Mouse (Mus musculus): ENCODE data around the gene 4930595D18Rik. TPM values are rescaled to one million over a fixed set of nuclear protein-coding genes. Genes with fewer than 3 reads are reported as not detected.

The 4930595D18Rik gene
- polyA plus RNA-seq, 1 experiment: not detected

DNA sequence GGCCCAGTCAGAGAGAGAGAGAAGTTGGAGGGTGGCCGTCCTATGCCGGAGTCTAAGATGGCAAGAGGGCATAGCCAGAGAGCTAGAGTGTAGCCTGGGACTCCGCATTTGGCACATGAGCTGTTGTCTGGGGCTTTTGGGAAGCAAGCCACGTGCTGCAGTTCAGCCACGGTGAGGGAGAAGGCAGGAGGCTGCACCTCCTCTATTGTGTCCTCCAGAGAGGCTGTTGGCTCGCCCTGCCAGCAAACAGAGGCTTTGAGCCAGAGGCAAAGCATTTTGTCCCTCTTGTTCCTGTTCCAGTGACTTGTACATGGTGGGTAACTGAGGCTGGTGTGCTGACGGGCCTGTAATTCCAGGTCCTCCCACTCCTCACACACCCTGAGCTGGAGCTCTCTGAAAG is 50.1 kb downstream of the 4930595D18Rik start:
- Histone ChIP-seq H3K27ac (ENCODE audit: insufficient read depth, low read length) (no peak overlapping the region), H3K4me1 (ENCODE audit: control insufficient read depth, insufficient read depth, insufficient read length) (no peaks in the 10 kb centered on the region; the same call in 1 of the 2 replicates), H3K36me3 (ENCODE audit: control insufficient read depth, insufficient read depth, low read length) (no peaks in the 10 kb centered on the region), H3K27me3 (ENCODE audit: control insufficient read depth, insufficient read depth, low read length) (no peaks in the 10 kb centered on the region), H3K4me3 (ENCODE audit: extremely low read depth, insufficient read depth, insufficient read length) (no peak overlapping the region)
- TF ChIP-seq POLR2A (IDR thresholded peaks at IDR 0.05; ENCODE audit: low read depth, low read length): no peak
- no peak for TF ChIP-seq CTCF (IDR thresholded peaks at IDR 0.05; ENCODE audit: extremely low read depth, insufficient read depth, insufficient read length, insufficient replicate concordance)
- 96% methylated on average over 7 of the region's 7 CpGs for WGBS
- DNase-seq (ENCODE audit: low read depth in 1 of 2, low spot score in 2 of 2): no peak

DNA sequence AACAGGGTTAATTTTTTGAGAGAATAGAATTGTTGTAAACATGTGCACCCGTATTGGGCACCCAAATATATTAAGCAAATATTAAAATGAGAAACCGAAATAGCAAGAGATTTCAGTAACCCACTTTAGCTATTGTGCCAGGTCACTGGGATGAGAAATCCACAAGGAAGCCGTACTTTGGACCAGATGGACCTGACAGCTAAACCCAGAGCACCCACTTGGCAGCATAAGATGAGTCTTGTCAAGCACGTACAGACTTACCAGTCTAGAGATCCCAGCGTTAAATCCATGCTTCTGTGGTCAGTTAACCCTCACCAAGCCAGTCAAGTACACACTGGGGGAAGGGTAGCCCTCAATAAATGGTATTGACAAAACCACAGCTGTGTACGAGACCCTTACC is 58.6 kb downstream of the 4930595D18Rik start:
- Histone ChIP-seq H3K4me3 (ENCODE audit: extremely low read depth, insufficient read depth, insufficient read length) (no peak overlapping the region), H3K27me3 (ENCODE audit: control insufficient read depth, insufficient read depth, low read length) (no peaks in the 10 kb centered on the region), H3K36me3 (ENCODE audit: control insufficient read depth, insufficient read depth, low read length) (no peaks in the 10 kb centered on the region), H3K4me1 (ENCODE audit: control insufficient read depth, insufficient read depth, insufficient read length) (no peaks in the 10 kb centered on the region), H3K27ac (ENCODE audit: insufficient read depth, low read length) (no peak overlapping the region)
- TF ChIP-seq POLR2A (IDR thresholded peaks at IDR 0.05; ENCODE audit: low read depth, low read length) (no peak), CTCF (IDR thresholded peaks at IDR 0.05; ENCODE audit: extremely low read depth, insufficient read depth, insufficient read length, insufficient replicate concordance) (no peak)
- no peak for DNase-seq (ENCODE audit: low read depth in 1 of 2, low spot score in 2 of 2)
- WGBS: 86% methylated on average over 6 of the region's 6 CpGs

DNA sequence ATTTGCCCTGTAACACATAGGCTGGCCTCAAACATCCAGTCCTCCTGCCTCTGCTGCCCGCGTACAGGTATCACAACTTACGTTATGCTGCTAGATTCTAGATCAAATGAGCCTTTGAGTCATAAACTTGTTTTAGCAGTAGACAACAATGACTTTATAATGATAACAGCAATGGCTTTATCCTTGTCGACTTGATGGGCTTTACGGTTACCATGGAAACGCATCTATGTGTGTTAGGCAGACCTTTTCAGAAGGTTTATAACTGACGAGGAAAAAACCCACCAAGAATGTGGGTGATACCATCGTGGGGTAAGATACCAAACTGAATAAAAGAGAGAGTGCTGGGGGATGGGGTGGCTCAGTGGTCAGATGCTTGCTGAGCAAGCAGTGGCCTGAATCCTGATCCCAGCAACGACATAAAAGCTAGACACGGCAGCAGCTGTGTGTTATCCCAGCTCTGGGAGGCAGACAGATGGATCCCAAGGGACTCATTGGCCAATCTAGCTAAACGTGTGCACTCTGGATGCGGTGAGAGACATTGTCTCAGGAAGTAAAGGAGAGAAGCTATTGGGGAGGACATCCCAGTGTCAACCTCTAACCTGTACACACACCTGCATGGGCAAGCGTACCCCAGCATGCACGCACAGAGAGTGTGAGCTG is 59.6 kb downstream of the 4930595D18Rik start:
- no peak for DNase-seq (ENCODE audit: low read depth in 1 of 2, low spot score in 2 of 2)
- Histone ChIP-seq H3K27me3 (ENCODE audit: control insufficient read depth, insufficient read depth, low read length) (no peaks in the 10 kb centered on the region), H3K4me1 (ENCODE audit: control insufficient read depth, insufficient read depth, insufficient read length) (no peaks in the 10 kb centered on the region), H3K4me3 (ENCODE audit: extremely low read depth, insufficient read depth, insufficient read length) (no peak overlapping the region), H3K27ac (ENCODE audit: insufficient read depth, low read length) (no peak overlapping the region), H3K36me3 (ENCODE audit: control insufficient read depth, insufficient read depth, low read length) (no peaks in the 10 kb centered on the region)
- TF ChIP-seq POLR2A (IDR thresholded peaks at IDR 0.05; ENCODE audit: low read depth, low read length) (no peak), CTCF (IDR thresholded peaks at IDR 0.05; ENCODE audit: extremely low read depth, insufficient read depth, insufficient read length, insufficient replicate concordance) (no peak)
- 83% methylated on average over 14 of the region's 14 CpGs for WGBS

DNA sequence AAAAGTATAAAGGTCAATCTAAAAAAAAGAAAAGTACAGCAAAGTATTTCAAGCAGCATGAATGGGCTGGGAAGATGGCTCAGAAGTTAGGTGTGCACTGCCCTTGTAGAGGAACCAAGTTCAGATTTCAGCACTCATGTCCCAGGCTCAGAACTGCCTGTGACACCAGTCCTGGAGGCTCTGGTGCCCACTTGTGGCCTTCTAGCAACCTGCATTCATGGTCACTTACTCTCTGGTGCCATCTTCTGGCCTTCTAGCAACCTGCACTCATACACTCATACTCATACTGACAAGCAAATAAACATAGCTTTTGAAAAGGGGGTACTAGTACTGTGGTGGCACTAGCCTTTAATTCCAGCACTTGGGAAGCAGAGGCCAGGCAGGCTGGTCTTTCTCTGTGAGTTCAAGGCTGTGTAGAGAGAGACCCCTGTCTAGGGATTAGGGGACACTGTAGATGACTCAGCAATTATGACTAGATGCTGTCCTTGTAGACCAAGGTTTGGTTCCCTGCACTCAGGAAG is 61.9 kb downstream of the 4930595D18Rik start:
- peak in 1 of 2 experiments; percentile 19 for DNase-seq (ENCODE audit: low read depth in 1 of 2, low spot score in 2 of 2)
- Histone ChIP-seq H3K4me3 (ENCODE audit: extremely low read depth, insufficient read depth, insufficient read length) (no peak overlapping the region), H3K27ac (ENCODE audit: insufficient read depth, low read length) (no peak overlapping the region), H3K27me3 (ENCODE audit: control insufficient read depth, insufficient read depth, low read length) (no peaks in the 10 kb centered on the region), H3K4me1 (ENCODE audit: control insufficient read depth, insufficient read depth, insufficient read length) (no peaks in the 10 kb centered on the region), H3K36me3 (ENCODE audit: control insufficient read depth, insufficient read depth, low read length) (no peaks in the 10 kb centered on the region)
- TF ChIP-seq POLR2A (IDR thresholded peaks at IDR 0.05; ENCODE audit: low read depth, low read length) (no peak), CTCF (IDR thresholded peaks at IDR 0.05; ENCODE audit: extremely low read depth, insufficient read depth, insufficient read length, insufficient replicate concordance) (peak; percentile 29; the same call in 1 of the 2 replicates)

DNA sequence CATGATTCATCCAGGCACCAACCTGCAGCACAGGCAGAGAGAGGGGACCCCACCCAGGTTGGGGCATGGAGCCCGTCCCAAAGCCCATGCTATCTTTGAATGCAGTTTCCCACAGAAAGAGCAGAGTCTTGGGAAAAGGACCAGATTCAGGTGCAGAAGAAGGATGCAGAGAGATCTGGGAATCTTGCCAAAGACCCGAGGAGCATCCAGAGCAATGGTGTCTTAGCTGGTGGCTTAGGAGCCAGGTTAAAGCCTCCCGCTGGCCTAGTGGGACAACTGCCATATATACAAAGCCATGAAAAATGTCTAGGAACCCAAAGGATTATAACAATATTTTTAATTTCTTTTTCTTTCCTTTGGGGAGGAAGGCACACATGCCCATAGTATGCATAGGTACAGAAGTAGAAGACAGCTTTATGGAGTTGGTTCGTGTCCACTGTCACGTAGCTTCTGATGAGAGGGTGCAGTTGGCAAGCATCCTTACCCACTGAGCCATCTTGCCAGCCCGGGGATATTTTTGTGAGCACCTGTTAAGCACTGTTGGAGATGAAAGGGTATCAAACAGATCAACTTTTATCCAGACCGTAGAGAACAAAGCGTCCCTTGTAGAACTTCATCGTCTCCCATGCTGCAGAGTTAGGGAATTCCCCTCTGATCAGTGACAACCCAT is 63.2 kb downstream of the 4930595D18Rik start:
- H3K4me3 ChIP-seq (ENCODE audit: extremely low read depth, insufficient read depth, insufficient read length): no peak overlapping the region
- no peak for DNase-seq (ENCODE audit: low read depth in 1 of 2, low spot score in 2 of 2)
- H3K4me1 ChIP-seq (ENCODE audit: control insufficient read depth, insufficient read depth, insufficient read length): no peaks in the 10 kb centered on the region
- H3K27me3 ChIP-seq (ENCODE audit: control insufficient read depth, insufficient read depth, low read length): no peaks in the 10 kb centered on the region
- H3K27ac ChIP-seq (ENCODE audit: insufficient read depth, low read length): no peak overlapping the region
- TF ChIP-seq CTCF (IDR thresholded peaks at IDR 0.05; ENCODE audit: extremely low read depth, insufficient read depth, insufficient read length, insufficient replicate concordance) (no peak), POLR2A (IDR thresholded peaks at IDR 0.05; ENCODE audit: low read depth, low read length) (no peak)
- WGBS: 88% methylated on average over 9 of the region's 9 CpGs
- peaks cover 6% of the 10 kb centered on the region for H3K36me3 ChIP-seq (ENCODE audit: control insufficient read depth, insufficient read depth, low read length)

DNA sequence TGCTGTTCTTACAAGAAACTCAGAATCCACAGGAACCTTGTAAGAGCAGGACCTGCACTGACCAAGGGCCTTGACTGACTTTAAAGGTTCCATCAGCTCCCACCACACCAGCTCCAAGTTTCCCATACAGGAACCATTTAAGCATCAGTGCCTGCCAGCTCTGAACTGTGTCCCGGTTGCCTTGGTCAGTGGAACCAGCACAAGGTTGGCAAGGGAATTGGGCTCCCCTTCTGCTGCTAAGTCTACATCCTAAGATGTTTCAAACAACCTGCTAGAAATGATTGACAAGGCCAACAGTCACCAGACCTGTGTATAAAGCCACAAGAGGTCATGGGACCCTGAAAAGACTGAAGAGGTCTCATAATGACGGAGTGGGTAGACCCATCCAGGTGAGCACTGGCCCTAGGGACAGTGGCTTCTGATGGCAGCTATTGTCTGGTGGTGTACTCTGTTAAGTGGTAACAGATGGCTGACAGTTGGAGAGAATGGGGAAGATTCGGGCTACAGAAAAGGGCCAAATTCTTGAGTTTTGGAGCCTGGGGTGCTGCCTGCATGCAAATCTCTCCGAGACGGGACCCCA is 64.7 kb downstream of the 4930595D18Rik start:
- no peak for TF ChIP-seq CTCF (IDR thresholded peaks at IDR 0.05; ENCODE audit: extremely low read depth, insufficient read depth, insufficient read length, insufficient replicate concordance)
- no peak for TF ChIP-seq POLR2A (IDR thresholded peaks at IDR 0.05; ENCODE audit: low read depth, low read length)
- Histone ChIP-seq H3K4me1 (ENCODE audit: control insufficient read depth, insufficient read depth, insufficient read length) (no peaks in the 10 kb centered on the region), H3K4me3 (ENCODE audit: extremely low read depth, insufficient read depth, insufficient read length) (no peak overlapping the region), H3K36me3 (ENCODE audit: control insufficient read depth, insufficient read depth, low read length) (peaks cover 10% of the 10 kb centered on the region), H3K27ac (ENCODE audit: insufficient read depth, low read length) (no peak overlapping the region), H3K27me3 (ENCODE audit: control insufficient read depth, insufficient read depth, low read length) (no peaks in the 10 kb centered on the region)
- WGBS: 93% methylated on average over 5 of the region's 5 CpGs
- DNase-seq (ENCODE audit: low read depth in 1 of 2, low spot score in 2 of 2): no peak

Data from spleen, adult 2 months (tissue).